Mouse (Mus musculus) left cerebral cortex, adult 2 months (tissue): Measurements from ENCODE around the gene Abcf2. TPM values are rescaled to one million over a fixed set of nuclear protein-coding genes. Genes with fewer than 3 reads are reported as not detected.

Experiments used
- DNase-seq, 2 experiments: peaks; one replicate each; pipeline ENCODE4 v3.0.0; 2021 to 2022; ENCODE audit warnings: low spot score in 2 of 2, mixed read lengths in 1 of 2; ENCODE audit errors: extremely low spot score in 1 of 2
- H3K27ac ChIP-seq: fragments of 200-600 bp; 2 replicates; pipeline ENCODE4 v1.8.1; 2022
- H3K4me3 ChIP-seq: fragments of 200-600 bp; 2 replicates; pipeline ENCODE4 v1.8.1; 2022
- CTCF ChIP-seq: fragments of 200-600 bp; IDR thresholded peaks from 2 replicates; pipeline ENCODE4 v1.8.1; 2022; ENCODE audit warnings: antibody characterized with exemption, mild to moderate bottlenecking, moderate library complexity
- intact Hi-C: fragments of 180-260 bp; cut with DNase I; formaldehyde crosslinking; loops from one replicate; pipeline ENCODE4 v1.15.1; 2025
- total RNA-seq, 2 experiments: library from RNA; stranded (reverse); gene quantifications; 2 replicates each; pipeline ENCODE4 v1.2.3; 2021

Abcf2 gene
- total RNA-seq, 2 experiments from 2014 or later = 82.4 to 89.0 TPM

DNA sequence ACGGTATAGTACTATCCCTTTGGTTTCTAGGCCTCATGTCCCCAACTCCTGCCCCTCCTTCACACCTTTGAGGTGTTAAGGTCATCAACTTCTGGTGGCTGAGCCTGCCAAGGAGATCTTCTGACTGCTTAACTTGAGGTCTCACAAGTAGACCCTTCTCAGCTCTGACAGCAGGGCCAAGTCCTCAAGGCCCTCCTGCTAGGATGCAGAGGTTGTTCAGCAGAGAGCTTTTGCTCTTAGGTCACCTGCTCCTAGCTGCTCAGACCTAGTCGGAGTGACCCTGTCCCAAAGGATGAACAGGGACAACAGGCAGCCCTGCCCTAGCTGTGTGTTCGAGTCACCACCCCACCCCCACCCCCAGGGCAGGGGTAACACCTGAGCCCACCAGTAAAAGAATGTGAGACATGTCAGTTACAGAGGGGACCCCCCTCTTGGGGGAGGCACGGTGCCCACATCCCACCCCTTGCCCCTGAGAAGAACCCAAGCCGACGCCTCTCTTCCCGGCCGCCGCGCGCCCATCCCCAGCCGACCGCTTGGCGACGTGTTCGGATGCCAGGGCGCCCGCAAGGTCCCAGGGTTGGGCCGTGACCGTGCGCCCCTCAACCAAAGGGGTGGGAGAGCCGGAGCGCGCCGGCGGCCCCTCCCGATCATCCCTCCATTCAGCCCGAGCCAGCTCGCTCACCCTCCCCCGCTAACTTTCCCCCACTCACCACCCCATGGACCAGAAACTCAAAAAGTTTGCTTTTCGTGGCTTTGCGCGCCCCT, 24.0 kb upstream of the Abcf2 start:
- intact Hi-C loops = no loop called here
- peak overlapping the region; percentile 76 for H3K27ac ChIP-seq
- no peak for TF ChIP-seq CTCF
- DNase-seq = no peak
- peak overlapping the region; percentile 49 for H3K4me3 ChIP-seq

DNA sequence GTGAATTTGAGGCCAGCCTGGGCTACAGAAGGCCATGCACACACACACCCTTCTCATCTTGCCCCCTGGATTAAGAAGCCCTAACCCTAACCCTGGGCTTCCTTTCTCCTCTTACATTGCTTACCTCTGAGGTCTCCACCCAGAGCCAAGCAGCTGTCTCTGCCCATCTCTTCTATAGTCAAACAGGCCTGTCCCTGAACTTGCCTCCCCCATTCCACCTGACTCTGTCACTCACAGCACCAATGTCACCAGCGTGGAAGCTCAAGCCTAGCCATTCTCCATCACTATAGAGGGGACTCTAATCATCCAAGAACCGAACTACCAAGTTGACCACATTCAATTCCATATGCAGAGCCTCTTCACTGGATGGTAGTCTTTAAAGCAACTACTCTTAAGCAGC, 23.0 kb upstream of the Abcf2 start:
- H3K4me3 ChIP-seq = no peak overlapping the region
- TF ChIP-seq CTCF = no peak
- intact Hi-C loops = no loop called here
- no peak overlapping the region for H3K27ac ChIP-seq
- DNase-seq = no peak

DNA sequence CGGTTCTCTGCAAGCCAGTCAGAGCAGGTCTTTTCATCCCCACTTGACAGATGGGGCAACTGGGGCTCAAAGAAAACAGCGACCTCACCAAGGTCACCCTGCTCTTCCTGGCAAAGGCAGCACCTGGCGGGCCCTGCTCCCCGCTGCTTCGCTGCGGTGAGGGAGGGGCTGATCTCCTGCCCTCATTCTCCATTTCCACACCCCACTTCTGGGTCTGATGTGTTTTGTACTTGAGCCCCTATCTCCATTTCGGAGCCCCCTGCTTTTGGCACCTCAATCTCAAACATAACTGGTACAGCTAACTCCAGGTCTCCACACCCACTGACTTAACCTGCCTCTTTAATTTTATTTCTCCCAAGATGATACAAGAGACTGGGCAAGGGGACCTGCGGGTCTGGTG, 21.9 kb upstream of the Abcf2 start:
- H3K27ac ChIP-seq = no peak overlapping the region
- intact Hi-C loops = loop anchor here (2.0 kb wide), 1 partner anchor 52 kb away; no protein-coding TSS in a partner anchor

DNA sequence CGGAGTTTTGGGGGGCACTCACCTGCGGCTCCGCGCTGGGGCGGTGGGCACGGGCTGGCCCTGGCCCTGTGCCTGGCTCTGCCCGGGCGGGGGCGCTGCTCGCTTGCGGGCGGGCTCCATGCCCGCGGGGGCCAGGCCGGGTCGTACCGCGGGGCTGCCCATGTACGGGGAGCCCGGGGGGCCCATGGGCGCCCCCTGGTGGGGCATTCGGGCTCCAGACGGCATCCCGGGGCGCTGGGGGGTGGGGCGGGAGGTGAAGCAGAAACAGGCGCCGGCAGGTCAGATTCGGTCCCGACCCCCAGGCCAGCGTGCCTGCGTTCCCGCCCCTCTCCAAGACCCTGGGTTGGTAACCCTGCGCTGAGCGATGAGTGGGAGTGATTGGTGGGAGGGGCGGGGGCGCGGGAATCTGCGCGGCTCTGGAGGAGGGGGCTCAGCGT, 21.3 kb upstream of the Abcf2 start:
- peak in 1 of 2 experiments; percentile 64 for DNase-seq
- Histone ChIP-seq H3K27ac (peak overlapping the region; percentile 72), H3K4me3 (peak overlapping the region; percentile 49)
- TF ChIP-seq CTCF = peak; percentile 63
- intact Hi-C loops = loop anchor here (2.0 kb wide), 1 partner anchor 52 kb away; no protein-coding TSS in a partner anchor

More for the DNA sequence above, 21.9 kb upstream of the Abcf2 start:
- H3K4me3 ChIP-seq = peak overlapping the region; percentile 49
- TF ChIP-seq CTCF = no peak
- DNase-seq = no peak

DNA sequence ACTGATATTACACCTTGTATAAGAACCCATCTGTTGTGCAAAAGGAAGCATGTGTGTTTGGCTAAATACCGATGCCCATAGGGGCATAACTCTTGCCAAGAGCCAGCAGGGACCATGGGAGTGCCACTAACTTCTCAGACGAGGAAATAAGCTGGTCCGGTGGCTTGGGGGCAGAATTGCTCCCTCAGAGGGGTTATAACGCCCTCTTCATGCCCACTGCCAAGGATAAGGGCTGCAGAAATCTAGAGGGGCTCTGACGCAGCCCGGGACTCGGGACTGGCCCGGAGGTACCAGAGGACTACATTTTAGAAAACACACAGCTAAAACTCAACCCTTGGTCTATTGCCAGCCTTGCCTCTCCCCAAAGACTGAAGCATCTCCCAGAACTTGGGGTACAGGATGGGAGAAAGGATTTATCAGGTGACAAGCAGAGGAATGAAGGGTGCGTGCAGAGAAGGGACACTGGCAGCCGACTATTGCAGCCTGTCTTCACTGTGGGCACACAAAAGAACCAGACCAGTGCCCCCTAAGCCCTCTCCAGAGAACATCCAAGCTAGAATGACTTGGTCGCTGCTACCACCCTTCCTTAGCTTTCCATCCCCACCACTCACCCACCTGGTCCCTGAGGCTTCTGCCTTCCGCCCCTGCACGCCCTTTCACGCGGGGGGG, 20.8 kb upstream of the Abcf2 start:
- intact Hi-C loops = loop anchor here (2.0 kb wide), 1 partner anchor 53 kb away; no protein-coding TSS in a partner anchor
- no peak for TF ChIP-seq CTCF
- DNase-seq = no peak
- Histone ChIP-seq H3K4me3 (peak overlapping the region; percentile 49), H3K27ac (peak overlapping the region; percentile 72)

DNA sequence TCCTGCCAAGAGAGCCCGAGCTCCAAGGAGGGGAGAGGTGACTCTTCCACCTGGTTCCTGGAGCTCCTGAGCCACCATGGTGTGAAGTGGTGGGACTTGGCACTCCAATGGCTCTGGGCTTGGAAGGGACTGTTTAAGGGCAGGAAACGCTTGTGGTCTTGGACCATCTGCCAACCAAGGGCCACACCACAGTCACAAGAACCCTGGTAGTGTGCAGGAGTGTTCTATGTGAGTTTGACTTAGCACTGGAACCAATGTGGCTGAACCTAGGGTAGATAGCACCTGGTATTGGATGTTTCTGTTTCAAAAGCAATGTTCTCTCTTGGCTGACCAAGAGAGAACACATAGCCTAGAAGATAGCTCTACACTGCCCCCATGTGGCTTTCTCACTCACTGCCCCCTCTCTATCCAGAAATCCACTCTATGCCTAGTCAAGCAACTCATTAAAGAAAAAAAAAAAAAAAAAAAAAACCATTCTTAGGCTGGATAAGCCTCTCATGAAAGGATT, 20.0 kb upstream of the Abcf2 start:
- peak overlapping the region; percentile 93 for H3K27ac ChIP-seq
- peak; percentile 76 to 80 for DNase-seq
- H3K4me3 ChIP-seq = peak overlapping the region; percentile 27; the same call in 1 of the 2 replicates
- peak; percentile 74 for TF ChIP-seq CTCF
- intact Hi-C loops = no loop called here

DNA sequence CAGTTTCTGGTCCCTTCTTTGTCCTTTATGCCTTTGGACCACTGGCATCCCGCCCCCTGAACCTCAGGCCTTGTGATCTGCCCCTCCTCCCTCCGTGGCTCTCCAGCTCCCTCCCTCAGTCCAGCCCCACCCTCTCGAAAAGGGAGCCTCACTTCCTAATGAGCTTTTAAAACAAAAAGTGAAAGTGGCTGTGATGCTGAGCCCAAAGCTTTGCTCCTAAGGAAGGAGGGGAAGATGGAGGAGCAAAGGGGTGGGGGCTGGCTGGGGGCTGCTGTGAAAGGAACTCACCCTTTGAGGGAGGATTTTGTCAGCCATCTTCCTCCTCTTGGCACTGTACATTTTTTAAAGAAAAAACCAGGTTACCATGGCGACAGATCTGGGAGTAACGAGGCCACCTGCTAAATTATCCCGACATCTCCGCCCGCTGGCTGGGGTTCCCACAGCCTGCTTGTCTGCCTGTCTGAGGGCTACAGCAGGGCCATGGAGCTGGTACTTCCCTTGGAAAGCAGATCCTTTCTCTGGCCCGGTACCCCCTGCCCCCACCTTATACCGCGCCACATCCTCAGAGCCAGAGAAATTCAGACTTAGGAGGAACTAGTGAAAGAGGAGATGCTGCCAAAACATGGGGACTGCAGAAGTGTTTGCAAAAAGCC, 19.4 kb upstream of the Abcf2 start:
- peak in 1 of 2 experiments; percentile 67 for DNase-seq

DNA sequence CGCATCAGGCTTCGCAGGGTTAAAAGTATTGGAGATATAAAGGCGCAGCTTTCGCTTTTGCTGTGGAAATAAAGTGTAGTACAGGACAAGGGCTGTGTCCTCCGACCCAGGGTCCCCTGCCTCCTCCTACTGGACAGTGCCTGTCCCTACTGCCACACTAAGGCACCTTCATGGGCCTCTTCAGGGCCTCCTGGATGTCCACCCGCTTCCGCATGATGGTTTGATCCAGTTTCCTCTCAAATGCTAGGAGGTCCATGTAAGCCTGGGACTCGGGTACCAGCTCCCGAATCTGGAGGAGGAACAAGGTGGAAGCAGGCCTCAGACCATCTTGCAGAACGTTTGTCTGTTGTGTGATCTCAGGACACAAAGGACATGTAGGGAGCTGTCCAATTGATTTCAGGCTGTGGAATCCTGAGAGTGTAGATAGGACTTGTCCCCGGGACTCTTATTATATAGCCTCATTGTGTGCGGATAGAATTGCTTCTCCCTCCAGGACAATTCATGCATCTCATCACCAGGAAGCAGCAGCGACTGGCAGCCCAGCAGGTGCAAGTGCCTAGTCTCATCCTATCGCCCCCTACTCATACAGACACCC, 18.6 kb upstream of the Abcf2 start:
- no peak for DNase-seq
- TF ChIP-seq CTCF = peak; percentile 5
- peak overlapping the region; percentile 93 for H3K27ac ChIP-seq
- peak overlapping the region; percentile 27 for H3K4me3 ChIP-seq
- intact Hi-C loops = loop anchor here (1.0 kb wide), 1 partner anchor 9 kb away; no protein-coding TSS in a partner anchor

More for the DNA sequence above, 19.4 kb upstream of the Abcf2 start:
- Histone ChIP-seq H3K4me3 (peak overlapping the region; percentile 27), H3K27ac (peak overlapping the region; percentile 93)
- TF ChIP-seq CTCF = no peak
- intact Hi-C loops = loop anchor here (1.0 kb wide), 1 partner anchor 9 kb away; no protein-coding TSS in a partner anchor

DNA sequence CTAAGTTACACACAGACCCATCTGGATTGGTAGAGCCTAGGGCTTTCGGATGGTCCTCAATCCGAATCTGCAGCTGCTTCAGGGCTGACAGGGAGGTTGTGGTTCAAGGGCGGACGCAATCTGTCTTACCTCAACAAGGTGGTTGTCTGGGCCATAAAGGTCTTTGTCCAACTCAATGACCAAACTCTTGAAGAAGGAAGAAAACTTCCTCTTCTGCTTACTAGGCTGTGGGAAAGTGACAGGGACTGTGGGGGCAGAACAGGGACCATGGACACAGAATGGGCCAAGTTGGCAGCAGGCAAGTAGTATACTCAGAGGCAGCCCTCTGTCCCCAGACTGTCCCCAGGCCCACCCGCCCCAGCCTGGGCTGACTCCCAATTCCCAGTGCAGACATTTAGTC, 18.0 kb upstream of the Abcf2 start:
- intact Hi-C loops = no loop called here
- no peak overlapping the region for H3K27ac ChIP-seq

DNA sequence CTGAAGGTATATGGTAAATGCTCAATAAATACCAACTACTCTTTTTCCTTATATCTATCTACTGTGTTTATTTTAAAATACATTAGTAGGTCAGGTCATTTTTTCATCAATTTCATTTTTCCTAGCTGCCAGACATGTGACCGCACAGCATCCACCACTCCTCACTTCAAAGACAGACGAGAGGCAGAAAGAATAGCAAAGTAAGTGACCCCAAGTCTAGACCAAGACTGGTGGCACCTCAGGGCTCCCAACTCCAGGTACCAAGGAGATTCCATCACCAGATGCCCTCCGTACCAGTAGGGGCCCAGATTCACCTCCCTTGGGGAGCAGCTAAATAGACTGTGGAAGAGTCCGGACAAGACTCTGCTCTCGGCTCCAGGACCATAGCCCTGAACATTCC, 17.1 kb upstream of the Abcf2 start:
- DNase-seq = no peak
- intact Hi-C loops = no loop called here
- TF ChIP-seq CTCF = no peak
- H3K27ac ChIP-seq = no peak overlapping the region
- no peak overlapping the region for H3K4me3 ChIP-seq

More for the DNA sequence above, 18.0 kb upstream of the Abcf2 start:
- TF ChIP-seq CTCF = no peak
- no peak overlapping the region for H3K4me3 ChIP-seq
- no peak for DNase-seq

DNA sequence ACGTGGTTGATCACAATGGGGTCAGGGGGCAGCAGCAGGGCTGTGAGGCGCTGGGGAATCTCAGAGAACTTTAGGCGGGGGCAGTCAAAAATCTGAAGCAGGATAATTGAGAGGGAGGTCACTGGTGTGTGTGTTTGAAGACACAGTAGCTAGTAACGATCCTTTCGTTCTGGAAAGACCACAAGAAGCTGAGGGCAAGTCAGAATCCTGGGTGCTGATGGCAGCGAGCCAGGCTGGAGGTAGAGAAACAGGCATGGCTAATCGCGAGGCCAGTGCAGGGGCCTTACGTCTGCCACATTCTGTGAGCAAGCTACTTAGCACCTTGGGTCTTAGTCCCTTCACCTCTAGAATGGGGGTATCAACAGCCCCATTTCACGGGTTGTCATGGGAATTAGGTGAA, 16.7 kb upstream of the Abcf2 start:
- Histone ChIP-seq H3K27ac (no peak overlapping the region), H3K4me3 (no peak overlapping the region)
- intact Hi-C loops = no loop called here
- no peak for DNase-seq
- TF ChIP-seq CTCF = no peak
